ENCODE assay signal across 1 mouse cellular context in the genomic region with DNA sequence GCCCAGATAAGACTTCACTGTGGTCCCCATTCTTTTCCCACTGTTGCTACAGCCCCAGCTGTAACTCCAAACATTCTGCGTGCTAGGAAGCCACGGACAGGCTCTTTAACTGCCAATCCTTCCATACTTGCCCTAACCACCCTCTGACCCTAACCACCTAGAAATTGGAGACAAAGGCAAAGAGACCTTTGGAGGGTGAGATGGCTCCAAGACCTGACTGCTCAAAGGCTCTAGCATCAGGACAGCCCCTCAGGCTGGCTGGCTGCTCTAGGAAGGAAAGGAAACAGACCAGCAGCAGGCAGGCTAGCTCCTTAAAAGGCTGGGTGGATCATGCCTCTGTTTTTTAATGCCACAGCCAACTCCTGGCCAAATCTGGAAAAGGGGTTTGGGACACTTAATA.
TF ChIP-seq lines count a peak whose summit lies in the region.

No protein-coding gene starts in this region.

TF ChIP-seq in CH12.LX, 34 proteins besides CTCF, POLR2A, EP300 and RAD21:
- TF ChIP-seq MAZ (IDR thresholded peaks at IDR 0.05; ENCODE audit: low read depth, low read length) (no peak), ZKSCAN1 (IDR thresholded peaks at IDR 0.05; ENCODE audit: borderline replicate concordance, low read depth, low read length) (no peak), NELFE (IDR thresholded peaks at IDR 0.05; ENCODE audit: low read depth, low read length) (no peak), ZMIZ1 (IDR thresholded peaks at IDR 0.05; ENCODE audit: low read depth, low read length) (no peak), ELF1 (IDR thresholded peaks at IDR 0.05; ENCODE audit: low read depth, low read length) (no peak), NRF1 (IDR thresholded peaks at IDR 0.05; ENCODE audit: low read depth, low read length) (no peak), TBP (conservative IDR thresholded peaks at IDR 0.05; ENCODE audit: low read depth, low read length) (no peak; the same call in 1 of the 2 replicates), SIN3A (IDR thresholded peaks at IDR 0.05; ENCODE audit: low read length) (no peak), CHD2 (IDR thresholded peaks at IDR 0.05; ENCODE audit: low read length) (no peak), JUN (IDR thresholded peaks at IDR 0.05; ENCODE audit: insufficient read depth, low read depth, low read length) (no peak), USF1 (IDR thresholded peaks at IDR 0.05; ENCODE audit: low read depth, low read length) (no peak), UBTF (IDR thresholded peaks at IDR 0.05; ENCODE audit: low read depth, low read length) (no peak)
